In genomic region chr15:85672376-85672775, GRCm38 (mm10) we compare ENCODE assay signal across 7 mouse cellular contexts.
A peak's percentile ranks its signal among the peaks of the same experiment; 100 is the strongest.
DNase-seq lines count a peak whose midpoint lies in the region; ATAC-seq and TF ChIP-seq lines count a peak whose summit lies in the region.

No protein-coding gene starts in this region.

- H3K27ac ChIP-seq in liver, adult 2 months (replicated peaks; ENCODE audit: insufficient read depth, low read depth, low read length), result peak overlapping the region; percentile 97
- no peak overlapping the region for H3K27ac ChIP-seq in forebrain, embryonic 11.5 days (ENCODE audit: low read depth, low read length)
- no peak overlapping the region for H3K27ac ChIP-seq in intestine, embryonic 15.5 days
- H3K27ac ChIP-seq in neural tube, embryonic 15.5 days (replicated peaks), result peak overlapping the region; percentile 100

- no peaks in the 10 kb centered on the region for H3K36me3 ChIP-seq in liver, adult 2 months (ENCODE audit: control insufficient read depth, insufficient read depth, low read length)
- no peaks in the 10 kb centered on the region for H3K36me3 ChIP-seq in forebrain, embryonic 11.5 days (ENCODE audit: control insufficient read depth, insufficient read depth, low read length)
- no peaks in the 10 kb centered on the region for H3K36me3 ChIP-seq in intestine, embryonic 15.5 days
- no peaks in the 10 kb centered on the region for H3K36me3 ChIP-seq in neural tube, embryonic 15.5 days

- no peak for DNase-seq in liver, adult 2 months (ENCODE audit: extremely low read depth, low read depth, low spot score)
- DNase-seq in liver, result no peak
- no peak for DNase-seq in forebrain, embryonic 11.5 days (ENCODE audit: low spot score)
- no peak for DNase-seq in T-cell, adult 2 months (ENCODE audit: low spot score)
- DNase-seq in B cell, adult 2 months, result no peak

- peak overlapping the region; percentile 61 for H3K9ac ChIP-seq in liver, adult 2 months (ENCODE audit: low read depth, low read length)
- H3K9ac ChIP-seq in forebrain, embryonic 11.5 days (ENCODE audit: low read length), result no peak overlapping the region; the same call in none of the 2 replicates
- peak overlapping the region; percentile 94 for H3K9ac ChIP-seq in intestine, embryonic 15.5 days
- H3K9ac ChIP-seq in neural tube, embryonic 15.5 days (replicated peaks), result peak overlapping the region; percentile 93

- H3K4me3 ChIP-seq in liver, adult 2 months (ENCODE audit: insufficient read depth, low read depth, low read length), result peak overlapping the region; percentile 90
- peak overlapping the region; percentile 64 for H3K4me3 ChIP-seq in forebrain, embryonic 11.5 days (ENCODE audit: low read depth, low read length)
- H3K4me3 ChIP-seq in intestine, embryonic 15.5 days (replicated peaks), result peak overlapping the region; percentile 76
- H3K4me3 ChIP-seq in neural tube, embryonic 15.5 days (replicated peaks), result peak overlapping the region; percentile 82

- no peak for TF ChIP-seq POLR2A in liver, adult 2 months (IDR thresholded peaks at IDR 0.05; ENCODE audit: extremely low read depth, insufficient read depth, low read length)

- H3K4me1 ChIP-seq in liver, adult 2 months (ENCODE audit: control insufficient read depth, insufficient read depth, low read length), result peaks cover 34% of the 10 kb centered on the region
- H3K4me1 ChIP-seq in forebrain, embryonic 11.5 days (replicated peaks; ENCODE audit: control insufficient read depth, insufficient read depth, low read length), result 0 out of 2 replicates have a peak, but pooled peaks cover 6% of the 10 kb centered on the region
- peaks cover 8% of the 10 kb centered on the region for H3K4me1 ChIP-seq in intestine, embryonic 15.5 days (replicated peaks)
- peaks cover 63% of the 10 kb centered on the region for H3K4me1 ChIP-seq in neural tube, embryonic 15.5 days

- no peaks in the 10 kb centered on the region for H3K9me3 ChIP-seq in forebrain, embryonic 11.5 days (ENCODE audit: control insufficient read depth, low read length)
- H3K9me3 ChIP-seq in intestine, embryonic 15.5 days, result no peaks in the 10 kb centered on the region
- H3K9me3 ChIP-seq in neural tube, embryonic 15.5 days (replicated peaks), result no peaks in the 10 kb centered on the region

- ATAC-seq in forebrain, embryonic 11.5 days (replicated peaks; ENCODE audit: low FRiP score), result no peak
- no peak for ATAC-seq in intestine, embryonic 15.5 days
- no peak for ATAC-seq in neural tube, embryonic 15.5 days (ENCODE audit: low FRiP score)

- H3K27me3 ChIP-seq in liver, adult 2 months (ENCODE audit: control insufficient read depth, insufficient read depth, low read length), result no peaks in the 10 kb centered on the region
- peaks cover 84% of the 10 kb centered on the region for H3K27me3 ChIP-seq in forebrain, embryonic 11.5 days (ENCODE audit: control insufficient read depth, insufficient read depth, low read length)
- H3K27me3 ChIP-seq in intestine, embryonic 15.5 days (replicated peaks), result peaks cover 39% of the 10 kb centered on the region
- H3K27me3 ChIP-seq in neural tube, embryonic 15.5 days (replicated peaks), result no peaks in the 10 kb centered on the region

- peaks cover 33% of the 10 kb centered on the region for H3K79me2 ChIP-seq in liver, adult 2 months (ENCODE audit: control insufficient read depth, insufficient read depth, low read length)

- TF ChIP-seq CTCF in liver, adult 2 months (IDR thresholded peaks at IDR 0.05; ENCODE audit: low read depth, low read length), result no peak

- WGBS in liver, adult 2 months, result 10% methylated on average over 3 of the region's 3 CpGs
- WGBS in forebrain, embryonic 11.5 days, result 79% methylated on average over 3 of the region's 3 CpGs
- WGBS in intestine, embryonic 15.5 days, result 64% methylated on average over 3 of the region's 3 CpGs
- WGBS in neural tube, embryonic 15.5 days, result 29% methylated on average over 3 of the region's 3 CpGs

- H3K4me2 ChIP-seq in forebrain, embryonic 11.5 days (ENCODE audit: low read depth, low read length, severe bottlenecking), result peak overlapping the region; percentile 88; the same call in 1 of the 2 replicates
- peak overlapping the region; percentile 85 for H3K4me2 ChIP-seq in intestine, embryonic 15.5 days (replicated peaks)
- H3K4me2 ChIP-seq in neural tube, embryonic 15.5 days, result peak overlapping the region; percentile 87

Comparison
In these comparisons a context has a peak if more than half of its experiments do, and no peak if none do; other contexts are left out.
1. H3K27ac ChIP-seq: peak in liver, adult 2 months (single experiment) and neural tube, embryonic 15.5 days (single experiment); none in forebrain, embryonic 11.5 days (single experiment) and intestine, embryonic 15.5 days (single experiment).
2. Peak in every context shown above with its lines, with median percentiles within 50 percentile points of each other: H3K4me3 ChIP-seq and H3K4me2 ChIP-seq.